Mouse (Mus musculus) CH12.LX (cell line): ENCODE measurements around the gene Hsp90ab1. TPM values are rescaled to one million over a fixed set of nuclear protein-coding genes. Genes with fewer than 3 reads are reported as not detected.

Experiments
- DNase-seq: peaks from one replicate; pipeline ENCODE4 v3.0.0-alpha.2; 2013; ENCODE audit errors: extremely low read depth
- H3K27ac ChIP-seq: 2 replicates; pipeline ENCODE4 v1.5.1; 2012; ENCODE audit warnings: low read depth, mild to moderate bottlenecking, control low read depth, moderate library complexity; ENCODE audit not compliant: insufficient read depth
- H3K27me3 ChIP-seq: replicated peaks from 2 replicates; pipeline ENCODE3; 2012; ENCODE audit warnings: inconsistent platforms
- H3K36me3 ChIP-seq, 2 experiments: replicated peaks in 1 of 2; 2 replicates each; pipeline versions ENCODE3 to v1.6.1; 2012; ENCODE audit warnings: inconsistent platforms in 1 of 2, low read length in 1 of 2, mild to moderate bottlenecking in 1 of 2, mixed read lengths in 1 of 2, moderate library complexity in 1 of 2; ENCODE audit not compliant: control insufficient read depth in 1 of 2, insufficient read depth in 1 of 2
- H3K4me1 ChIP-seq, 2 experiments: 2 replicates each; pipeline ENCODE4 v1.6.1; 2012; ENCODE audit warnings: inconsistent platforms in 1 of 2, moderate library complexity in 1 of 2; ENCODE audit not compliant: insufficient read depth in 2 of 2, control insufficient read depth in 1 of 2
- H3K4me2 ChIP-seq: 2 replicates; pipeline ENCODE4 v1.6.1; 2012; ENCODE audit warnings: low read depth, mild to moderate bottlenecking, control low read depth; ENCODE audit not compliant: poor library complexity, insufficient read depth, severe bottlenecking
- H3K4me3 ChIP-seq, 3 experiments: fragments of 150-350 bp in 1 of 3; sonication (generic) in 1 of 3; replicated peaks in 1 of 3; 2 replicates each; pipeline versions ENCODE3 to v1.5.1; 2011 to 2012; ENCODE audit warnings: low read depth in 2 of 3, low read length in 2 of 3, mild to moderate bottlenecking in 2 of 3, moderate library complexity in 2 of 3, control low read depth in 1 of 3, improper control_type of control experiment in 1 of 3, inconsistent platforms in 1 of 3, mixed read lengths in 1 of 3; ENCODE audit not compliant: poor library complexity in 1 of 3
- H3K79me2 ChIP-seq: replicated peaks from 2 replicates; pipeline ENCODE4 v1.6.1; 2012; ENCODE audit warnings: mild to moderate bottlenecking, moderate library complexity; ENCODE audit not compliant: control insufficient read depth, poor library complexity, insufficient read depth, severe bottlenecking; ENCODE audit errors: extremely low read depth
- H3K9ac ChIP-seq: 2 replicates; pipeline ENCODE4 v1.6.1; 2012; ENCODE audit warnings: low read depth, mild to moderate bottlenecking, control low read depth, moderate library complexity; ENCODE audit not compliant: insufficient read depth
- H3K9me3 ChIP-seq: replicated peaks from 2 replicates; pipeline ENCODE3; 2012; ENCODE audit warnings: low read length, inconsistent platforms, mixed read lengths
- BHLHE40 ChIP-seq: IDR thresholded peaks from 2 replicates; pipeline ENCODE4 v1.6.1; 2011; ENCODE audit warnings: mild to moderate bottlenecking, low read depth, low read length, improper control_type of control experiment
- CTCF ChIP-seq, 2 experiments: IDR thresholded peaks in 1 of 2; conservative IDR thresholded peaks in 1 of 2; 2 replicates each; pipeline ENCODE4 v1.5.1; 2011 to 2012; ENCODE audit warnings: low read depth in 2 of 2, low read length in 2 of 2, improper control_type of control experiment in 1 of 2, inconsistent platforms in 1 of 2, mild to moderate bottlenecking in 1 of 2, moderate library complexity in 1 of 2
- E2F4 ChIP-seq: IDR thresholded peaks from 2 replicates; pipeline ENCODE4 v1.6.1; 2011; ENCODE audit warnings: low read depth, low read length, improper control_type of control experiment; ENCODE audit not compliant: insufficient replicate concordance
- ELF1 ChIP-seq: IDR thresholded peaks from 2 replicates; pipeline ENCODE4 v1.6.1; 2014; ENCODE audit warnings: low read depth, mild to moderate bottlenecking, inconsistent platforms, low read length, improper control_type of control experiment
- EP300 ChIP-seq: IDR thresholded peaks from 2 replicates; pipeline ENCODE4 v1.6.1; 2011; ENCODE audit warnings: low read length, improper control_type of control experiment
- ETS1 ChIP-seq: conservative IDR thresholded peaks from 2 replicates; pipeline ENCODE4 v1.6.1; 2012; ENCODE audit warnings: low read depth, mild to moderate bottlenecking, inconsistent platforms, low read length, improper control_type of control experiment, moderate library complexity
- HCFC1 ChIP-seq: IDR thresholded peaks from 2 replicates; pipeline ENCODE4 v1.6.1; 2012; ENCODE audit warnings: low read depth, mild to moderate bottlenecking, inconsistent platforms, low read length, improper control_type of control experiment
- IRF4 ChIP-seq: IDR thresholded peaks from 2 replicates; pipeline ENCODE4 v1.6.1; 2014; ENCODE audit warnings: low read depth, mild to moderate bottlenecking, inconsistent platforms, low read length, improper control_type of control experiment
- JUN ChIP-seq: IDR thresholded peaks from 2 replicates; pipeline ENCODE4 v1.6.1; 2011; ENCODE audit warnings: low read depth, mild to moderate bottlenecking, low read length, improper control_type of control experiment, moderate library complexity; ENCODE audit not compliant: insufficient read depth
- JUND ChIP-seq: conservative IDR thresholded peaks from 2 replicates; pipeline ENCODE4 v1.6.1; 2011; ENCODE audit warnings: low read depth, low read length, improper control_type of control experiment
- KAT2A ChIP-seq: IDR thresholded peaks from 2 replicates; pipeline ENCODE4 v1.6.1; 2012; ENCODE audit warnings: low read length, improper control_type of control experiment, inconsistent platforms; ENCODE audit not compliant: insufficient replicate concordance
- MAFK ChIP-seq: IDR thresholded peaks from 2 replicates; pipeline ENCODE4 v1.6.1; 2011; ENCODE audit warnings: low read length, improper control_type of control experiment; ENCODE audit not compliant: insufficient replicate concordance
- MAX ChIP-seq: IDR thresholded peaks from 2 replicates; pipeline ENCODE4 v1.6.1; 2011; ENCODE audit warnings: low read length, improper control_type of control experiment
- MAZ ChIP-seq: IDR thresholded peaks from 2 replicates; pipeline ENCODE4 v1.6.1; 2012; ENCODE audit warnings: low read depth, mild to moderate bottlenecking, inconsistent platforms, low read length, improper control_type of control experiment, moderate library complexity
- MEF2A ChIP-seq: IDR thresholded peaks from 2 replicates; pipeline ENCODE4 v1.6.1; 2014; ENCODE audit warnings: low read depth, mild to moderate bottlenecking, inconsistent platforms, low read length, improper control_type of control experiment, borderline replicate concordance
- MXI1 ChIP-seq: IDR thresholded peaks from 2 replicates; pipeline ENCODE4 v1.6.1; 2011; ENCODE audit warnings: mild to moderate bottlenecking, low read depth, low read length, improper control_type of control experiment
- MYC ChIP-seq: IDR thresholded peaks from 2 replicates; pipeline ENCODE4 v1.6.1; 2011; ENCODE audit warnings: low read depth, mild to moderate bottlenecking, improper control_type of control experiment, low read length
- NELFE ChIP-seq: IDR thresholded peaks from 2 replicates; pipeline ENCODE4 v1.6.1; 2011; ENCODE audit warnings: low read depth, low read length, improper control_type of control experiment
- NRF1 ChIP-seq: IDR thresholded peaks from 2 replicates; pipeline ENCODE4 v1.6.1; 2014; ENCODE audit warnings: low read depth, mild to moderate bottlenecking, inconsistent platforms, low read length, improper control_type of control experiment, moderate library complexity
- POLR2A ChIP-seq: IDR thresholded peaks from 2 replicates; pipeline ENCODE4 v1.6.1; 2011; ENCODE audit warnings: low read depth, mild to moderate bottlenecking, improper control_type of control experiment, low read length
- RAD21 ChIP-seq: IDR thresholded peaks from 2 replicates; pipeline ENCODE4 v1.6.1; 2011; ENCODE audit warnings: low read depth, mild to moderate bottlenecking, low read length, improper control_type of control experiment, moderate library complexity
- RCOR1 ChIP-seq: conservative IDR thresholded peaks from 2 replicates; pipeline ENCODE4 v1.6.1; 2012; ENCODE audit warnings: low read depth, mild to moderate bottlenecking, inconsistent platforms, low read length, improper control_type of control experiment
- SIN3A ChIP-seq: IDR thresholded peaks from 2 replicates; pipeline ENCODE4 v1.6.1; 2012; ENCODE audit warnings: low read length, improper control_type of control experiment, inconsistent platforms
- TBP ChIP-seq: conservative IDR thresholded peaks from 2 replicates; pipeline ENCODE4 v1.6.1; 2011; ENCODE audit warnings: low read depth, low read length, improper control_type of control experiment
- TCF12 ChIP-seq: IDR thresholded peaks from 2 replicates; pipeline ENCODE4 v1.6.1; 2014; ENCODE audit warnings: low read depth, mild to moderate bottlenecking, inconsistent platforms, low read length, improper control_type of control experiment
- UBTF ChIP-seq: IDR thresholded peaks from 2 replicates; pipeline ENCODE4 v1.6.1; 2012; ENCODE audit warnings: low read depth, mild to moderate bottlenecking, inconsistent platforms, low read length, improper control_type of control experiment, moderate library complexity
- USF1 ChIP-seq: IDR thresholded peaks from 2 replicates; pipeline ENCODE4 v1.6.1; 2014; ENCODE audit warnings: low read depth, mild to moderate bottlenecking, inconsistent platforms, low read length, improper control_type of control experiment
- USF2 ChIP-seq: conservative IDR thresholded peaks from 2 replicates; pipeline ENCODE4 v1.6.1; 2011; ENCODE audit warnings: low read depth, low read length, improper control_type of control experiment
- ZKSCAN1 ChIP-seq: IDR thresholded peaks from 2 replicates; pipeline ENCODE4 v1.6.1; 2012; ENCODE audit warnings: low read depth, inconsistent platforms, low read length, improper control_type of control experiment, borderline replicate concordance
- dilution Hi-C: fragments of 300-500 bp; cut with MboI; formaldehyde crosslinking; loops from 2 replicates; pipeline ENCODE4 v1.14.3; 2020; ENCODE audit warnings: low sequenced_read_pairs; ENCODE audit not compliant: extremely low pct_unique_long_range_greater_than_20kb, extremely low pct_ligation_motif_present
- in situ Hi-C: fragments of 300-500 bp; cut with MboI; formaldehyde crosslinking; loops from 3 replicates; pipeline ENCODE4 v1.14.3; 2019; ENCODE audit warnings: low sequenced_read_pairs, low pct_ligation_motif_present, low pct_unique_long_range_greater_than_20kb, mixed read lengths
- polyA plus RNA-seq: library from polyadenylated mRNA; unstranded; fragments of >175 nt; gene quantifications from 2 replicates; pipeline ENCODE4 v1.2.1, GENCODE M21; 2012; ENCODE audit warnings: low read depth; ENCODE audit not compliant: insufficient read length
- total RNA-seq, 2 experiments: library from RNA; depleted of rRNA; stranded (reverse); fragments of 300-350 nt in 1 of 2; fragments of >200 nt in 1 of 2; gene quantifications; 2 replicates each; pipeline ENCODE4 v1.2.3; 2012 to 2014

Gene Hsp90ab1
- total and polyA plus RNA-seq, 3 experiments = 790 to 4,858 (median 1,180) TPM

- in situ Hi-C loops (loop anchor here (5.0 kb wide), 1 partner anchor 83 kb away; the partner anchor contains the start of gene Spats1), dilution Hi-C loops (no loop called here)
- Histone ChIP-seq H3K4me2 (peak overlapping the region; percentile 80), H3K27me3 (no peaks in the 10 kb centered on the region), H3K9me3 (no peaks in the 10 kb centered on the region), H3K79me2 (peaks cover 43% of the 10 kb centered on the region), H3K4me1 (peaks cover 24 to 34% of the 10 kb centered on the region in 2 experiments), H3K36me3 (peaks cover 38 to 63% of the 10 kb centered on the region in 2 experiments), H3K27ac (peak overlapping the region; percentile 90), H3K4me3 (peak overlapping the region; percentile 41 to 100 (median 90)), H3K9ac (peak overlapping the region; percentile 99; the same call in 1 of the 2 replicates)
- DNase-seq = peak; percentile 73
- TF ChIP-seq KAT2A (no peak), HCFC1 (no peak), NRF1 (peak; percentile 78), ETS1 (peak; percentile 83), TCF12 (peak; percentile 77), MAX (peak; percentile 43; the same call in 1 of the 2 replicates), EP300 (peak; percentile 80), USF1 (no peak), MAFK (0 out of 2 replicates have a peak, but pooled peaks have one; percentile 7), TBP (peak; percentile 64; the same call in 1 of the 2 replicates), RCOR1 (no peak), JUN (0 out of 2 replicates have a peak, but pooled peaks have one; percentile 15), E2F4 (no peak), ELF1 (0 out of 2 replicates have a peak, but pooled peaks have one; percentile 0), MEF2A (no peak), RAD21 (no peak), MAZ (0 out of 2 replicates have a peak, but pooled peaks have one; percentile 7), POLR2A (peak; percentile 55), BHLHE40 (peak; percentile 86), JUND (no peak), MXI1 (peak; percentile 18; the same call in 1 of the 2 replicates), ZKSCAN1 (no peak), NELFE (0 out of 2 replicates have a peak, but pooled peaks have one; percentile 6), CTCF (conservative IDR thresholded peaks at IDR 0.05 in 1 of 2, IDR thresholded peaks at IDR 0.05 in 1 of 2; ENCODE audit: low read depth in 2 of 2, low read length in 2 of 2) (no peak), SIN3A (peak; percentile 82), IRF4 (peak; percentile 81), USF2 (no peak), UBTF (0 out of 2 replicates have a peak, but pooled peaks have one; percentile 53), MYC (0 out of 2 replicates have a peak, but pooled peaks have one; percentile 38)
- TF ChIP-seq, all 38 proteins: peak for 18
Measured at GRCm38 (mm10) chr17:45559732-45560525, 13.1 kb downstream of the Hsp90ab1 start.
